Mouse (Mus musculus) ES-E14 (cell line): ENCODE data around the gene Hras. TPM values are rescaled to one million over a fixed set of nuclear protein-coding genes. Genes with fewer than 3 reads are reported as not detected.

Experiments
- DNase-seq: peaks from one replicate; pipeline ENCODE4 v3.0.0-alpha.2; 2013; ENCODE audit warnings: low read depth, low spot score
- H3K27ac ChIP-seq: 2 replicates; pipeline ENCODE4 v1.5.1; 2012; ENCODE audit warnings: low read depth, mild to moderate bottlenecking, low read length, moderate library complexity, mixed read lengths; ENCODE audit not compliant: poor library complexity, insufficient read depth, severe bottlenecking
- H3K36me3 ChIP-seq: 2 replicates; pipeline ENCODE4 v1.6.1; 2012; ENCODE audit warnings: mild to moderate bottlenecking, low read length, moderate library complexity, mixed read lengths; ENCODE audit not compliant: control insufficient read depth, poor library complexity, insufficient read depth, severe bottlenecking
- H3K4me1 ChIP-seq, 2 experiments: fragments of 150-350 bp in 1 of 2; sonication (generic) in 1 of 2; 2 replicates each; pipeline ENCODE4 v1.6.1; 2012; ENCODE audit warnings: low read length in 2 of 2, mild to moderate bottlenecking in 1 of 2, mixed read lengths in 1 of 2; ENCODE audit not compliant: control insufficient read depth in 2 of 2, insufficient read depth in 2 of 2, poor library complexity in 1 of 2
- H3K4me3 ChIP-seq, 2 experiments: fragments of 150-350 bp in 1 of 2; sonication (generic) in 1 of 2; 2 replicates each; pipeline ENCODE4 v1.5.1; 2012; ENCODE audit warnings: low read length in 2 of 2, low read depth in 1 of 2, mild to moderate bottlenecking in 1 of 2, mixed read lengths in 1 of 2; ENCODE audit not compliant: insufficient read depth in 1 of 2, poor library complexity in 1 of 2, severe bottlenecking in 1 of 2
- H3K9ac ChIP-seq: 2 replicates; pipeline ENCODE4 v1.6.1; 2012; ENCODE audit warnings: low read depth, mild to moderate bottlenecking, low read length, mixed read lengths; ENCODE audit not compliant: poor library complexity, insufficient read depth, severe bottlenecking
- H3K9me3 ChIP-seq: fragments of 150-350 bp; sonication (generic); 2 replicates; pipeline ENCODE4 v1.6.1; 2012; ENCODE audit warnings: low read depth, mild to moderate bottlenecking, low read length; ENCODE audit not compliant: control insufficient read depth, insufficient read depth
- CHD2 ChIP-seq: IDR thresholded peaks from 2 replicates; pipeline ENCODE4 v1.6.1; 2014; ENCODE audit warnings: mild to moderate bottlenecking, low read depth, low read length, inconsistent platforms
- HCFC1 ChIP-seq: IDR thresholded peaks from 2 replicates; pipeline ENCODE4 v1.6.1; 2012; ENCODE audit warnings: low read length, inconsistent platforms, borderline replicate concordance; ENCODE audit not compliant: insufficient read depth
- MAFK ChIP-seq: IDR thresholded peaks from 2 replicates; pipeline ENCODE4 v1.6.1; 2014; ENCODE audit warnings: mild to moderate bottlenecking, low read depth, low read length, inconsistent platforms; ENCODE audit not compliant: insufficient read depth
- ZC3H11A ChIP-seq: IDR thresholded peaks from 2 replicates; pipeline ENCODE4 v1.6.1; 2012; ENCODE audit warnings: low read depth, mild to moderate bottlenecking, inconsistent platforms, low read length, borderline replicate concordance
- ZNF384 ChIP-seq: IDR thresholded peaks from 2 replicates; pipeline ENCODE4 v1.6.1; 2012; ENCODE audit warnings: low read depth, low read length, inconsistent platforms
- in situ Hi-C, 2 experiments: fragments of 600-800 bp; cut with MboI; formaldehyde crosslinking; loops; one replicate each; pipeline ENCODE4 v1.15.1; 2025; ENCODE audit warnings: low sequenced_read_pairs in 2 of 2, inconsistent platforms in 1 of 2; ENCODE audit not compliant: unreplicated experiment in 2 of 2
- total RNA-seq: library from RNA; depleted of rRNA; stranded (reverse); fragments of 300-350 nt; gene quantifications from 2 replicates; pipeline ENCODE4 v1.2.3, GENCODE M21; 2012

Hras gene
- total RNA-seq, 1 experiment, result 130 TPM

DNA sequence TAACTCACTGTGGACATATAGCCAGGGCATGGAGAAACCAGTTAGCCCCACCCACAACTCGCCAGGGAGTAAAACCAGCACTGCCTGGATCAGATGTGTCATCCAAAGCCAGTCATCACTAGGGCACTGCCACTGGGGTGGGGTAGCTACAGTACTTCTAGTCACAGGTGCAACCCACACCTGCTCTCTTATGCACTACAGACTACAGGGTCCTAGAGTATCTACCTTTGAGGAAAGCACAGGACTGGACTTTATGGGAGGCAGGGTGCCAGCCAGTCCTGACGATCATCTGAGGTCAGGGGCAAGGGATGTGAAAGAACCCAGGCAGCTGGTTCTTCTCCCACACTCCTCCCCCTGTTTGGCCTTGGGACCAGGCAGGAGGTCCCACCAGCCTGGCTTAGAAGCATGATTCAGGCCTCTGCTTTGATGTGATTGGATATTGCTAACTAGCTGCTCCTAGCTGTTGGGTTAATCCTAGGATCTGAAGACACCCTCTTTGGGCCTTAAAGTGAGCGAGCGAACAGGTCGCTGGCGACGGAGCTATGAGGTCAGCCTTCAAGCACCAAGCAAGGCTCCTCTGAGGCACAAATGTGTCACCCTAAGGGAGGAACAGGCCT is 25.8 kb downstream of the Hras start:
- TF ChIP-seq CHD2 (no peak), HCFC1 (no peak), ZC3H11A (no peak), MAFK (no peak), ZNF384 (no peak)
- Histone ChIP-seq H3K9ac (peak overlapping the region; percentile 67), H3K27ac (no peak overlapping the region), H3K9me3 (no peaks in the 10 kb centered on the region), H3K4me3 (peak overlapping the region; percentile 58 to 63), H3K36me3 (peaks cover 8% of the 10 kb centered on the region; the same call in 1 of the 2 replicates), H3K4me1 (peaks cover 3 to 7% of the 10 kb centered on the region in 2 experiments; a peak in 2 of 4 replicates)
- in situ Hi-C loops, result no loop called here
- DNase-seq, result no peak

DNA sequence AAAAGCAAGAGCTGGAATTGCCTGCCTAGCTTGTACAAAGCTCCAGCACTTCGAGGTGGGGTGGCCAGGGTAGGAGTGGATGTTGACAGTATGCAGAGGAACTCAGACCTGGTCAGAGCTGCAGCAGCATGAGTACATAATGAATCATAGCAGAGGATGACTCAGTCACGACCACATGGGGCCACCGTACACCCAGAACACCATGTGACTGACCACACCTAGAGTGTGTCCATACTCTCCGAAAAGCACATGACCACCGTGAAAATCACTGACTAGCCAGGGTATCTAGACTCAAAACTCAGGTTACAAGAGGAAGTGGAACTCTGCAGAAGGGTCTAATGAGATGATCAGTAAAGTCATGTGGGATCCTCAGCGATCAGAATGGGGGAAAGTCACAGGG is 29.0 kb downstream of the Hras start:
- H3K36me3 ChIP-seq, result peaks cover 18% of the 10 kb centered on the region; the same call in 1 of the 2 replicates

DNA sequence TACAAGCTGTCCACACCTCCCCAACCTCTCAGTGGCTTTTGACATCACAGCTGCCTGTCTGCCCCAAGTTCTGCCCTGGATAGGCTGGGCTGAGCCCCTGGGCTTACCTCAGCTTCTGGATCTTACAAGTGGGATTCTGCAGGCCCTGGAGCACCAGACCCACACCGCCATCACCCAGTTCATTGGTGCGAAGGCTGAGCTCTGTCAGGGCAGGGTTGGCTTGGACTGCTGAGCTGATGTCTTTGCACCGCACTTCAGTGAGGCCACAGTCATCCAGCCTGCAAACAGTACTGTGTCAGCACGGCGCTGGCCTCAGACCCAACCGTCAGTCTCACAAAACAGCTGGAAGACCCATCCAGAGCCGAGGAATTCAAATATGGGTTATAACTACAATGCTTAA is 29.4 kb downstream of the Hras start:
- peaks cover 3 to 7% of the 10 kb centered on the region in 2 experiments; a peak in 2 of 4 replicates for H3K4me1 ChIP-seq
- H3K4me3 ChIP-seq, result no peak overlapping the region
- no peak overlapping the region for H3K27ac ChIP-seq
- in situ Hi-C loops, result no loop called here
- H3K9me3 ChIP-seq, result no peaks in the 10 kb centered on the region
- H3K36me3 ChIP-seq, result peaks cover 18% of the 10 kb centered on the region; the same call in 1 of the 2 replicates
- no peak for DNase-seq
- no peak for TF ChIP-seq HCFC1
- no peak for TF ChIP-seq MAFK
- no peak for TF ChIP-seq CHD2
- TF ChIP-seq ZNF384, result no peak
- TF ChIP-seq ZC3H11A, result no peak
- no peak overlapping the region for H3K9ac ChIP-seq

More for the DNA sequence above, 29.0 kb downstream of the Hras start:
- Histone ChIP-seq H3K27ac (no peak overlapping the region), H3K4me1 (peaks cover 3 to 7% of the 10 kb centered on the region in 2 experiments; a peak in 2 of 4 replicates), H3K9ac (no peak overlapping the region), H3K4me3 (no peak overlapping the region), H3K9me3 (no peaks in the 10 kb centered on the region)
- no peak for DNase-seq
- in situ Hi-C loops, result no loop called here
- TF ChIP-seq ZC3H11A (no peak), HCFC1 (no peak), CHD2 (no peak), MAFK (no peak)

DNA sequence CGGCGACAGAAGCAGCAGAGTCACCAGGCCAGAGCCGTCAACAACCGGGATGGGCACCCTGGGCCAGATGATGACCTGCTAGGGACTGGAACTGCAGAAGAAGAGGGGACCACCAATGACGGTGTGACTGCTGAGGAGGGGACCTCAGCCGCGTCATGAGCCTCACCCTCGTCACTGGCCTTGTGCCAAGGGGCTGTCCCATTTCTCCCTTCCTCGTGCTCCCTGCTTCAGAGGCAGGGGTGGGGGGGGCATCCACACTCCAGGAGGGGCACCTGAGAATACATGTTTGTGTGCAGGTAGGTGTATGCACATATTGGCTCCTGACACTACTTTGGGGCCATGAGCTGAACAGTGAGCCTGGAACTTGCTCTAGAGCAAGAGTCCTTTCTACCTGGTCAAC is 38.4 kb downstream of the Hras start:
- no peak for DNase-seq
- H3K27ac ChIP-seq, result no peak overlapping the region
- TF ChIP-seq HCFC1 (no peak), ZNF384 (no peak), ZC3H11A (no peak), MAFK (no peak), CHD2 (no peak)
- no peaks in the 10 kb centered on the region for H3K9me3 ChIP-seq
- in situ Hi-C loops, result no loop called here
- H3K36me3 ChIP-seq, result peaks cover 56% of the 10 kb centered on the region
- peaks cover 0 to 2% of the 10 kb centered on the region in 2 experiments; a peak in 1 of 4 replicates for H3K4me1 ChIP-seq
- no peak overlapping the region for H3K4me3 ChIP-seq
- no peak overlapping the region for H3K9ac ChIP-seq
